Mouse (Mus musculus): ENCODE data around the gene Rnf6. TPM values are rescaled to one million over a fixed set of nuclear protein-coding genes. Genes with fewer than 3 reads are reported as not detected.
A peak's percentile ranks its signal among the peaks of the same experiment; 100 is the strongest.
"Not testable (repeated sequence)": the region's sequence is repeated elsewhere in the genome, so short reads cannot be mapped to it uniquely, and the experiment has no call there.

Gene Rnf6
- total RNA-seq, 2 experiments from 2014 or later = 47.2 to 74.5 TPM

- DNase-seq (ENCODE audit: low spot score in 2 of 2) = no peak
Observed at GRCm38 (mm10) chr5:146231655-146231996, 10.3 kb upstream of the Rnf6 start.

DNA sequence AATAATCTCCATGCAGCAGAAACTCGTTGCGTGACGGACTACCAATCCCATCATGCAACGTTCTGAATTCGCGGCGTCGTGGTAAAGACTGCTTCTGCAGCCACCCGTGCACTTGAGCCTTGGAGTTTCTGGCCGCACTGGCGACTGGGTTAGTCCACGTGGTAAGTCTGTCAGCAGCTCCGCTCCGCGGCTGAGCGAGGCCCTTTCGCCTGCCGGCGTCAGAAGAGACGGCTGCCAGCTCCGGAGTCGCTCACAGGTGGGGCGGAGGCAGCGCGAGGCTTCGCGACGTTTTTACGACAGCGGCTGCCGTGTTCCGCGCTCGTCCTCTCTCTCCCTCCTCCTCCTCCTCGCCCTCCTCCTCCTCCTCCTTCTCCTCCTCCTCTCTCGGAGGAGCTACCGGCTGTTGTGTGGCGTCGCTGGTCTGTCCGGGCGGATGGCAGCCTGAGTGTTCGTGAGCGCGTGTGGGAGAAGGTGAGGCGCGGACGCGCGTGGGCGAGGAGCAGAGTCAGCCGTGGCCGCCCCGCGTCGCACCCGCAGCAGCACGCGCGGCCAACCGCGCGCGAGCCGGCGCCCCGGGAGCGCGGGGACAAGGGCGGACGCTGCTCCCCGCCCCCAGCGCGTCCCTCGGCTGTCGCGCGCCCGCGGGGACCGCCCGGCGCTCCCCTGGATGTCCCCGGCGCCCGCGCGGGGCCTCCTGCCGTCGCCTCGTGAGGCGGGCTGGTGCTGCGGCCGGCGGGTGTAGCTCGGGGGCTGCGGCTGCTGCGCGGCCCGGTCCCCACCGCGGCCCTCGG lies 9.7 kb upstream of the Rnf6 start, which contains the start of gene Cdk8:
Cdk8 (plus strand) TSS at position 367 of the 791 bp plus-strand sequence.
- peak; percentile 83 to 88 for DNase-seq (ENCODE audit: low spot score in 2 of 2)

- no peak for DNase-seq (ENCODE audit: low spot score in 2 of 2)
Observed at GRCm38 (mm10) chr5:146229869-146230650, 8.7 kb upstream of the Rnf6 start.

- no peak for DNase-seq (ENCODE audit: low spot score in 2 of 2)
Observed at GRCm38 (mm10) chr5:146227496-146227895, 6.1 kb upstream of the Rnf6 start.

DNA sequence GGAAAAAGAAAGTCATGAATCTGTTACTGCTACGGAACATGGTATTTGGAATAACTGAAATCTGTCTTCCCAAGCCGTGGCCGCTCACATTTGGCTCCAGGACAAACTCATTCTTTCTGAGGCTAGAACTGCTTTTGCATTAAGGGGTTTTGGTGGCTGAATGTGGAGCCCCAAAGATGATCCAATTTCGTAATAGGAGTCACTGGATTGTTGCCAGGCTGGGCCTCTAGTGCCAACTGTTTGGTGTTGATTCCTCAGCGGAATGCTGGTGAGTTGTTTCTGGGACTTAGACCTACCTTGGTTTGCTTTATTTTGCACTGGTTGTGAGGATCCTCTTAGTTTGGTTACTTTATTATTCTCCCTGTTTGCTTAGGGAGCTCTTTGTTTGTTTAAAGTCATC lies 2.4 kb upstream of the Rnf6 start:
- no peak for DNase-seq (ENCODE audit: low spot score in 2 of 2)

- no peak for DNase-seq (ENCODE audit: low spot score in 2 of 2)
Observed at GRCm38 (mm10) chr5:146221722-146222121, 367 bp upstream of the Rnf6 start.

GRCm38 (mm10) chr5:146220501-146220878 lies 865 bp downstream of the Rnf6 start:
- DNase-seq (ENCODE audit: low spot score in 2 of 2) = no peak

- no peak for DNase-seq (ENCODE audit: low spot score in 2 of 2)
Observed at GRCm38 (mm10) chr5:146205537-146205936, 15.8 kb downstream of the Rnf6 start.

DNA sequence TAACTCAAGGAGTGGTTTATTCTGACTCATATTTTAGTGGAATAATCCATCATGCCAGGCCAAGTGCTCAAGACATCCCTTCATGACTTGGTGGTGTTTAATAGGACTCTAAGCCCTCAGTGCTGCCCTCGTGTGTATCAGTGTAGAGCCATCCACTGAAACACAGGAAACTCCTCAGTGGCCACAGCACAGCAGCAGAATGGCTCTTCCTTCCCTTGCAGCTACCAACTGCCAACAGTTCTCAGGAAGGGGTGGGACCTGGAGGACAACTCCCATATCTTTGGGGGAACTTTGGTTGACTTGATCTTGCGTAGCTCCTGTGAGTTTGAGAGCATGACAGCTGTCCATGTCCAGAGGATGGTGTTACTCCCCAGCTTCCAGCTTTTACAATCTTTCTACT lies 17.4 kb downstream of the Rnf6 start:
- DNase-seq (ENCODE audit: low spot score in 2 of 2) = no peak

DNA sequence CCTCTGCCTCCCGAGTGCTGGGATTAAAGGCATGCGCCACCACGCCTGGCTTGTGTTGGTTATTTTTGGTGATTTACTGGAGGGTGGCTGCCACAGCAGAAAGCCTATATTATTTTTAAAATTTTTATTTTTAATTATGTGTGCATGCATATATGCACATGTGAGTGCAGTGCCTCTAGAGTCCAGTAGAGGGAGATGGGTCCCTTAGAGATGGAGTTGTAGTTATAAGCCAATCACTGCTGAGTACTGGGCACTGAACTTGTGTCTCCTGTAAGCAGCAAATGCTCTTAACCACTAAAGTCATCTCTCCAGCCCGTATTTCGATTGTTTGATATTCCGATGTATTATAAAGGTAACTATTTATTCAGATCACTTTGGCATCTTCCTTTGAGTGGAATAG lies 20.8 kb downstream of the Rnf6 start:
- no peak for DNase-seq (ENCODE audit: low spot score in 2 of 2)

DNA sequence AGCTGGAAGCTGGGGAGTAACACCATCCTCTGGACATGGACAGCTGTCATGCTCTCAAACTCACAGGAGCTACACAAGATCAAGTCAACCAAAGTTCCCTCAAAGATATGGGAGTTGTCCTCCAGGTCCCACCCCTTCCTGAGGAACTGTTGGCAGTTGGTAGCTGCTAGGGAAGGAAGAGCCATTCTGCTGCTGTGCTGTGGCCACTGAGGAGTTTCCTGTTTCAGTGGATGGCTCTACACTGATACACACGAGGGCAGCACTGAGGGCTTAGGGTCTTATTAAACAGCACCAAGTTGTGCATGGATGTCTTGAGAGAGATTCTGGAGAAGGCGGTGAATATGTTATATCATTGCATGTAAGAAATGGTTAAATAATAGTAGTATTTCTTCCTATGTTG lies 21.8 kb downstream of the Rnf6 start:
- no peak for DNase-seq (ENCODE audit: low spot score in 2 of 2)

- no peak for DNase-seq (ENCODE audit: low spot score in 2 of 2)
Observed at GRCm38 (mm10) chr5:146199073-146199472, 22.3 kb downstream of the Rnf6 start.

DNA sequence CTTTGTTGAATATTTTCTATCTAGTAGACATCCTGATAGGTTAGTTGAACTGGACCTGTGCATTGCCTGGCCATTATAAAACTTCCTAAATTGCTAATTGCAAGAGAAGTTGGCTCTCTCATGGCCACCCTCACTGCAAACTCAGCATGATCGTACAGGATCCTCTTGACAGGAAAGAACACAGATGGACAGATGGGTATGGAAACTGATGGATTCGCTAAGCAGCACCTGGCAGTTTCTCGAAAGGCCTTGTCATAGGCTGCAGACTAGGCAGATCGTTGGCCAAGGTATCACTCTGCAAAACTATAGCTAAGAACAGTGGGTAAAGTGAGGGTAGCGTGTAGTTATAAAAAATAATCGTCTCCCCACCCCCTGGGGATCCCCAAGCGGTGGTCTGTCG lies 28.0 kb downstream of the Rnf6 start:
- no peak for DNase-seq (ENCODE audit: low spot score in 2 of 2)

GRCm38 (mm10) chr5:146190501-146191269 lies 30.7 kb downstream of the Rnf6 start:
- no peak for DNase-seq (ENCODE audit: low spot score in 2 of 2)

- DNase-seq (ENCODE audit: low spot score in 2 of 2) = no peak
Observed at GRCm38 (mm10) chr5:146190093-146190492, 31.3 kb downstream of the Rnf6 start.

DNA sequence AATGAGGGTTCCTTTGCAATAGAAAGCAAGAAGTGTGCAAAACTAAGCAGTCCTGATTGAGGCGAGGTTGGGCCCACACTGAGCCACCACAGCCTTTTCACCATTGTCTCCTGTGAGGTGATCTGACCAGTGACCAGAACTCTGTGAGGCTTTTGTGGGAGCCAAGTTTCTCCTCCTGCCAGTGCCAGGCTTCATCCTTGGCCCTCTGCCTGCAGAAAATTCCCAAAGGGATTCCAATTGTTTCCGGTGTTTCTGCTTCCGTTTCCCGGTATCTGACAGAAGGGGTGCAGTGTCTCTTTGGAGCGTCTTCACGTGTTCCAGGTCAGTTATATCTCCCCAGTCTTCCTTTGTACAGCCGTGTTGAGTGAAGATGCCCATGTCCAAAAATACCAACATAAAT lies 32.6 kb downstream of the Rnf6 start:
- no peak for DNase-seq (ENCODE audit: low spot score in 2 of 2)

GRCm38 (mm10) chr5:146188144-146188543 lies 33.2 kb downstream of the Rnf6 start:
- DNase-seq (ENCODE audit: low spot score in 2 of 2) = no peak

- DNase-seq (ENCODE audit: low spot score in 2 of 2) = peak; percentile 60 to 63
Observed at GRCm38 (mm10) chr5:146187441-146187840, 33.9 kb downstream of the Rnf6 start.

DNA sequence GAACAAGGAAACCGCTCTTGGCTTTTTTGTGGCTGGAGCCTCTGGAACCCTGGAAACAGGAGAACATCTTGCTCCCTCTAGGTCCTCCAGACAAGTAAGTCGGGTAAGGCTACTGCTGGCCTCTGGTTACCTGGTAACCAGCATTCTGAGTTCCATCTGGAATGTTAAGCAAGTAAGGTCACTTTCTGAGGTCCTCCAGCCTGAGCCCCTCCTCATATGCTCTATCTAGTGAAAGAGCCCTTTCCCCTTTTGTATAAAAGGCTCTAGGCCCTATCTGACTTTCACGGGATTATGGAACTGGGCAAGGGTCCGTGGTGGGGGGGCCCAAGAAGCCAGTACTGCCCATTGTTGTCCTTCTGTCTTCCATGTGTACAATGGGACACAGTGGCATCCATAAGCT lies 36.2 kb downstream of the Rnf6 start, which contains the start of gene 1700001J03Rik:
1700001J03Rik (minus strand) TSS at position 101 of the 400 bp plus-strand sequence.
- not testable (repeated sequence) for DNase-seq (ENCODE audit: low spot score in 2 of 2)

GRCm38 (mm10) chr5:146172744-146173143 lies 48.6 kb downstream of the Rnf6 start:
- not testable (repeated sequence) for DNase-seq (ENCODE audit: low spot score in 2 of 2)

- DNase-seq (ENCODE audit: low spot score in 2 of 2) = not testable (repeated sequence)
Observed at GRCm38 (mm10) chr5:146170621-146171020, 50.7 kb downstream of the Rnf6 start, which contains the start of gene Gm6309. Gene Gm6309 (minus strand): TSS chr5:146170721.
